Mouse (Mus musculus) ovary, postnatal 10 days (tissue): ENCODE data around the gene Gpr55.
"Not testable (repeated sequence)": the region's sequence is repeated elsewhere in the genome, so short reads cannot be mapped to it uniquely, and the experiment has no call there.

Source experiments
- DNase-seq: peaks from one replicate; pipeline ENCODE4 v3.0.0; 2022; ENCODE audit warnings: low spot score

Gene Gpr55

DNA sequence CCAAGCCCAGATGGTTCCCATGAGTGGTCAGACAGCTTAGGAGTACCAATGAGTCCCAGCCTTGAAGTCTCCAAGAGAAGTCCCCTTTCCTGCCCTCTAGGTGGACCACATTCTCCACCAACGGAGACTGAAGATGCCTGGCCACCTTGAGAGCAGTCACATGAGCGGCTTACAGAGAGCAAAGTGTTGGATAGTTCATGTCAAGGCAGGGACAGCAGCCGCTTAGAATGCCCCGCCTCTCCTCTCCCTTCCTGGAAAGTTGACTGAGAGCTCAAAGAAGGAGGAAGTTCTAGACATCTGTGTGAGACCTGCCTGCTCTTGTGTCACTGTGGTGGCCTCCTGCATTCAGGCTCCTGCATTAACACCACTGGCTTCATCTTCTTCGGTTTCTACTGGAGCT lies at the start of gene Gpr55:
Gene Gpr55, minus strand, starts transcription at position 135 of the 400 bp plus-strand sequence.
- DNase-seq: no peak

DNA sequence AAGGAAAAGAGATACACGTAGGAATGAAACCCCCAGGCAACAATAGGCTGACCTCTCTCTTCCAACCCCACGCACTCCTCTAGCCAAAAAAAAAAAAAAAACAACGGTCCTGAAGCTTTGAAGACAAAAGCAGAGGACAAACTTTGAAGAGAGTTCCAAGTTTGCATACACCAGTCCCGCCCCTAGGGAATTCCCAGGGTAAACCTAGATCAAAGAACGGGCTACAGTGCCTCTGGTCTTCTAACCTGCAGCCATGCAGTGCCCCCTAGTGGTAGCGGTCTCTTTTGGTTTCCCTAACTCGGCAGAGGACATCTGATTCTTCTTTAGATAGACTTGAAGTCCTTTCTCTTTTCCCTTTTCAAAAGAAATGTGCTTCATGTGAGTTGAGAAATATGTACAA lies 47.0 kb upstream of the Gpr55 start:
- DNase-seq: peak; percentile 78

DNA sequence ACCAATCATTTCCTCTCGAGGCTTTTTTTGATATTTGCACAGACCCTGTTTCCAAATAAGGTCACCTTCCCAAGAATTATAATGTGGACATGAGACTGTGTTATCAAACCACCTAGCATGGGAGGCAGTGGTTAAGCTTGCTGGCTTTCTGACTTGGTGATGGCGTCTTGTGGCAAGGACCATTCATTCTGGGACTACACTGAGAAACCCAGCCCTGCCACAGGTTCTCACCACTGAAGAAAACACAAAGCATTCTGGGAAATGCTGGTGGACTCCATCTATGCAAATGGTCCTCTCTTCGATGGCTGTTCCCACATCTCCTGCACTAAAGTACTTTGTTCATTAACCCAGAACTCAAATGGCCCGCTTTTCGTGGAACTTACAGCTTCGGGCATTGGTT lies 45.2 kb upstream of the Gpr55 start:
- DNase-seq: no peak

DNA sequence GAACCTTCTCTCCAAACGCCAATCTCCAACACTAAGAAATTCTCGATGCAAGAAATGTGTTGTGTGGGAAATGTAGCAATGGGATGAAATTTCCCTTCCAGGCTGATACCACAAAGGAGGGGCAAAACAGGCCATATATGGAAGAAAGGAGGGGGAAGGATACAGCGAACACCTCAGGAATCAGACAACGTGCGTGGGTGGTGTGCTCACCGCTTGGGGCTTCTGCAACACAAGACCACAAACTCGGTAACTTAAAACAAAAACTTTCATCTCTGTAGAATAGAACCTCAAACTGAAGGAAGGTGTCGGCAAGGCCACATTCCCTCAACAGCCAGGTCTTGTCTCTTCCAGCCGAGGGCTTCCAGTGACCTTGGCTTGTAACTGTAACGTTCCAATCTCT lies 44.7 kb upstream of the Gpr55 start:
- no peak for DNase-seq

DNA sequence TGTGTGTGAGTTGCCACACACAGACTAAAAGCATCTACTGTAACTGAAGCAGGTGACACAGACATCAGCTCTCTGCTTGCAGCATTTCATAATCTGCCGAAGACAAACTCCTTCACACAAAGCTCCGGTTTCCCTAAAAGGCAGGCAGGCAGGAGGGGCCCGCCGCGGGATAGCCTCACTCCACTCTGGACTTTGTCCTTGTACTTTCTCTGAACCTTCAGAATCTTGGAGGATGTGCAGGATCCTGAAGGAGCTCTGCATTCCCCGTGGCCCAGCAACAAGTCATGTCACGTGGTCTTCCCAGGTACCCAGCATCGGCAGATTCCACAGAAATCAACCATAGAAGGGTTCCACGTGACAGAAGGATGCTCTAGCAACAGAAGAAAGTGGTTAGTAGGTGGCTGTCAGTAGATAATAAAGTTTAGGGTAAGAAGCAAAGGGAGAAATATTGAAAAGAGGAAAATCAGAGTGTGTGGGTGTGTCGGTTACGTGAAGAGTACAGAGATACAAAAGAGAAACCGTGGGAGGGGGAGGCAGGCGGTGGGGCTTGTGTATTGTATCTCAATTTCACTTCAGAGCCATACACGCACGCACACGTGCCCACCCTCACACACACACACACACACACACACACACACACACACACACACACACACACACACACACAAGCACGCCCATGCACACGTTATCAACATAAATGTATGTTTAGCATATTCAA lies 39.2 kb upstream of the Gpr55 start:
- DNase-seq: no peak

DNA sequence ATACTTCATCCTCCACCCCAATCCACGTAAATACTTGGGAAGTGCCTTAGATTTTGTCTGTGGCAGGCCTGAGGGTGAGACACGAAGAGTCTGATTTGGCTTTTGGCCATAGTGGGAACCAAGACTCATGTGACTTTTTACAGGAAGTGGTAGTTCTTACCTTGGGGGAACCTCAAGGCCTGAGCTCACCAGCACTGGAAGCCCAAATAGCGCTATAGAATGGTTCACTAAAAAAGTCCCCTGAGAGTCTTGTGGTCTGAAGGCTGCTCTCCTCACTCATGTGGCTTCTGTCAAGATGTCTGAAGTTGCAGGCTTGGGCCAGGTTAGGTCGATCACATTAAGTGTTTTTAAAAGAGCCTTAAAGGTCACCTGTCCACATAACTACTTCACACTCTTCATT lies 37.2 kb upstream of the Gpr55 start:
- no peak for DNase-seq

DNA sequence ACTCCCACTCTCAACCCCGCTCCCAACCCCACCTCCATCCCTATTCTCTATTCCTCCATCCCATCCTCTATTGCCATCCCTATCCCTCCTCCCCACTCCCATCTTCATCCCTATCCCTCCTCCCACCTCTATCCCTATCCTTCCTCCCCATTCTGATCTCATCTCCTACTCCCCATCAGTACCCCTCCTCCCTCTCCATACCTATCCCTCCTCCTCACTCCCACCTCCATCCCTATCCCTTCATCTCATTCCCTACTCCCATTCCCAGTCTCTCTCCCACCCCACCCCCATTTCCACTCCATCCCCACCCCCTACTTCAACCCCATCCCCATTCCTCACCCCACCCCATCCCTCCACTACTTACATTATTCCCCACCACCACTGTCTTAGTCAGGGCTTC lies 36.4 kb upstream of the Gpr55 start:
- DNase-seq: no peak

DNA sequence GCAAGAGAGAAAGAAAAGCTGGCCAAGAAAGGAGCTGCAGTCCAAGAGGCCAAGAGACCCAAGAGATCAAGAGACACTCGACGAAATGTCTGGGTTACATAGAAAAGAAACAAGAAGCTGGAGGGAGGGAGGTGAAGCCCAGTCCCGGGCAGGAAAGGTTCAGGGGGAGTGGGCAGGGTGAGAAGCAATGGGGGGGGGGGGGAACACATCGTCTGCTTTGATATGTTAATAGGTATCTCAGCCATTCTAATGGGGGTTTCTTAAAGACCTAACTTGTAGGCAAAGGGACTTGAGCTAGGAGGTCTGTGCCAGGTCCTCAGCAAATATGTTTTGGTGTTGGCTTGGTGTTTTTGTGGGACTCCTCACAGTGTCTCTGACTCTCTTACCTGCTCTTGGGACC lies 32.7 kb upstream of the Gpr55 start:
- no peak for DNase-seq

DNA sequence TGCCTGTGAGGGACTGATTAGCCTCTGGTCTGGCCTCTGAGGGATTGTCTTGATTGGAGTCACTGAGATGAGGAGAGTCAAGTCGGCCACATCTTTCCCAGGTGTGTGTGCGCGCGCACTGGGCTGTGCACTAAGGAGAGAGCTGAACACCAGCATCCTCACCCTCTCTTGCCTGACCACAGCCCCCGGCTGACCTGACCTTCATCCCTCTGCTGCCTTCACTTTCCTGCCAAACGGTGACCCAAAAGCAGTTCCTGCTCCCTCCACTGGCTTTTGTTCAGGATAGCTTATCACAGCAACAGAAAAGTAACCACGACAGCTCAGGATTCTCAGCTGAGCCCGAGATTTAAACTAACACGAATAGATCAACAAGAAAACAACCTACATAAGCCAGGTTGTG lies 31.4 kb upstream of the Gpr55 start:
- DNase-seq: no peak

DNA sequence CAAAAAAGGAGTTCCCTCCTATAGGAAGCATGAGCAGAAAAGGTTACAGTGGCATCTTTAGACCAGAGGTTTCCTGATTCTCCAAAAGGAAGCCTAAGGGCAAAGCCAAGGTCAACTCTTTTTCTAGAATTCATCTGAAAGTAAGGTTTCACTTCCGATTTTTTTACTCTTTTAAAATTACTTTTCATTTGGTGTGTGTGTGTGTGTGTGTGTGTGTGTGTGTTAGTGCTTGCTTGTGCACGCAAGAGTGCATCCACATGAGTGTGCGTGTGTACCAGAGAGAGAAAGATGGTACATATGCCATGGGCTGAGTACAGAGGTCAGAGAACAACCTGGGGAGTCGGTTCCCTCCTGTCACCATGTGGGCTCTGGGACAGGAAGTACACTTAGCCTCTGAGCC lies 28.1 kb upstream of the Gpr55 start:
- DNase-seq: not testable (repeated sequence)

DNA sequence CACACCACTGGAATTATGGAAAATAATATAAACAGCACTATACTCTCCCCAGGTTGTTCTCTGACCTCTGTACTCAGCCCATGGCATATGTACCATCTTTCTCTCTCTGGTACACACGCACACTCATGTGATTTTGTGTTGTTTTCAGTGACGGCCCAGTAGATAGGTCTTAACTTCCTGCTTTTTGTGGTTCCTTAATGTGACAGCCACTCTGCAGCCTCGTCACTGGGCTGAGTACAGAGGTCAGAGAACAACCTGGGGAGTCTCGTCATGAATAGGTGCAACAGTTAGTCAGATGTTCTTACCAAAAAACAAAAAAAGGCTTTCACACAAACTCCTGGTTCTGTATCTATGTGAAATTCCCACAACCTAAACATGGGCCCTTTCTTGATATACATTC lies 27.5 kb upstream of the Gpr55 start:
- no peak for DNase-seq

DNA sequence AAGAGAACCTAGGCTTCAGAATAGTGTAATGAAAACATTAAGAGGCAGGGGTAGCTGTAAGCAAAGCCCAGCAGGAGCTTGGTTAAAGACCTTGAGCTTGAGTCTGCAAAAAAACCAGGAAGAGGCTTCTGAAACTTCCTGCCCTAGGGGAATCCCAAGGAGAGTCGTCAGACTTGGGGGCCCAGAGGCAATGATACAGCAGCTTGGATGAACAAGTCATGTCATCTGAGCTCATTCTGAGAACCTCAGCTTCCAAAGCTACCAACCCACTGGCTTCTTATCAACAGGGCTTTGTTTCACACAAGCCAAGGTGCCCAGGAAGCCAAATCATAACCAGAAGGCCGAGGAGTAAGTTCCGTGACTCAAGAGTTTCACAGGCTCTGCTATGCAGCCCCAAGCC lies 25.0 kb upstream of the Gpr55 start:
- DNase-seq: no peak

DNA sequence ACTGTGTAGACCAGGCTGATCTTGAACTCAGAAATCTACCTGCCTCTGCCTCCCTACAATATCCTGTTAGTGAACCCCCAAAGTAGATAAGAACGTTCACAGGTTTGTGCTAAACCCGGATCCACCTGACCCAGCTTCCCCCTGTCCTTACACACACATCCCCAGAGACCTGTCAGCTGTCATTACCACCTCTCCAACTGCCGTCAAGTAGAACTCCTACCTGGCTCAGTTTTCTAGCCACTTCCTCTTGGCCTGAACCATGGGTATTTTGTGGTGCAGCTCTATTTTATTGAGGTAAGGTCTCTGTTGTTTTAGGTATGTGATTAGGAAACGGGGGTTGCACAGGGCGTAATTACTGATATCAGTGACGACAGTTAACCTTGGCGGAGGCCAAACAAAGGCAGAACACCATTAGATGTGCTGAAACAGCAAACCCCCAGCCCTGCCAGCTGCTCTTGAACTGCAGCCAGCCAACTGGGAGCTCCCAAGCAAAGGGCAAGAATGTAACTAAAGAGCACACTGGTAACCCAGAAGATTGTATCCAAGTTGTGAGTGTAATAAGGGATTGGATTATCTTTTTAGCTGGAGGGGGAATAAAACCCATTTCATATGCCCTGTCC lies 21.0 kb upstream of the Gpr55 start:
- no peak for DNase-seq

DNA sequence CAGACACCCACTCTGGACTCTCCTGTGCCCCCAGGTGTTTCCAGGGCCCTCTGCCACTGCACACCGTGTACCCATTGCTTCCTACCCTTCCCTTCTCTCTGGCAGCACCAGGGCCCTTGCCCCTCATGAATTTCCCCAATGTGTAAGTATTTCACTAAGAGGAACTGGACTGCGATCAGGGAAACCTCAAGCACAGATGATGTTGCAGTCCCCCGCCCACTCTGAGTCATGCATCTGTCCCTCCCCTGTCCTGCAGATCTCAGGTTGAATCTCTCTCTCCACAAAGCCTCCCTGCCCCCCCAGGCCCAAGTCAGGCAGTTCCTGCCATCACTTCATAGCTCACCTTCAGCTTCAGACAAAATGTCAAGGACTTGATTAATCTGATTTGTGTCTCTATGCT lies 16.9 kb upstream of the Gpr55 start:
- DNase-seq: no peak

DNA sequence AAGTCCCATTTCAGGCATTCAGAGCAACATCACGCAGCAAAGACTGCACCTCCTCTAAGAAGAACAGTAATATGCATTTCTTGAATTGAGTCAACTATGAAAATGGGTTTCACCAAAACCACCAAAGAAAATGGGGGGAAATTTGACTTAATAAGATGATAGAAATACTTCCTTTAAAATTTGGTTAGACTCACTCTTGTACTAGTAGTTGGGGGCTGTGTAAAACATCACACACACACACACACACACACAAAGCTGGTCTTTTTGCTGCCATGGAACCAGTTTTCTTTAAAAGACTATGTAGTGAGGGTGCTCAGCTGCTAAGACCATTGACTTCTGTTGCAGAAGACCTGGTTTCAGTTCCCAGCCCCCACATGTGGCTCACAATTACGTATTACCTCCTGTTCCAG lies 12.7 kb upstream of the Gpr55 start:
- DNase-seq: no peak

DNA sequence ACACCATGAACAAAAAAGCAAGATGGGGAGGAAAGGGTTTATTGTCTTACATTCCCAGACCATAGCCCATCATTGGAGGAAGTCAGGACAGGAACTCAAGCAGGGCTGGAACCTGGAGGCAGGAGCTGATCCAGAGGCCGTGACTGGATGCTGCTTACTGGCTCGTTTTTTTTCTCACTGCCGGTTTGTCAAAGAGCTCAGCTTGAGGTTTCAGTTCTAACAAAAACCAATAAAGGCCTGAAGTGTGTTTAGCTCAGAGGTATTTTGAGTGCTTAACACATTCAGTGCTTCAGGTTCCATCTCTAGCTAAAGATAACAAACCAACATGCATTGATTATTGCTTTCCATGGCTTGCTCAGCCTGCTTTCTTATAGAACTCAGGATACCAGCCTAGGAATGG lies 11.5 kb upstream of the Gpr55 start:
- no peak for DNase-seq

DNA sequence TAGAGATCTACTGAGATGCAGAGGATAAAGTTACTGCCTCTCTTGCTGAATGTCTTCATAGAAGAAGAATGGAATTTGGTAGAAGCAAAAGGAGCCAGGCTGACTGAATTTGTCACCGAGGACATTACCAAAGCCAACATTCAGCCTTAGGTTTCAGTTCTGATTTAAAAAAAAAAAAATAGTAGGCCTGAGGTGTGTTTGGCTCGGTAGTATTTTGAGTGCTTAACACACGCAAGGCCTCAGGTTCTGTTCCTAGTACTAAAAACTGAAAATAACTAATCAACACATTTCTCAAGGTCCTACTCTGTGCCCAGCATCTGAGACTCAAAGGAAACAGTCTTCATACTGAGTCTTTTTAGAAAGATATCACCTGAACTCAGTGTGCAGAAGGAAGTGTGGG lies 10.3 kb upstream of the Gpr55 start:
- no peak for DNase-seq

DNA sequence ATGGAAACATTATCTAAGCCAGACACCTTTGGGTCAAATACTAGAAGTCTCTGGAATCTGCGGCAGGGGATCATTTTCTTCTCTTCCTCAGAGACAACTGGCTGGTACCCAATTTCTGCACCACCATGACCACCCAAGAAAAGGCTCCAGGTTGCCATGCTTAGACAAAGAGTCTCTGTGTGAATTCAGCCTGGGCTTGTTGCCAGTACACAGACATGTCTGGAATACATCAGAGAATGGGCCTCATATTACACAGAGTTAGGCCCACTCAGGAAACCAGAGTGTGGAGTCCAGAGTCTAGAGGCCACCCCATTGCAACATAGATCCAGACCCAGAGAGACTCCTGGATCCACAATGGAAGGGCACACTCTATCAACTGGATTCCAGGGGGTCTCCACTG lies 8.7 kb upstream of the Gpr55 start:
- DNase-seq: no peak

DNA sequence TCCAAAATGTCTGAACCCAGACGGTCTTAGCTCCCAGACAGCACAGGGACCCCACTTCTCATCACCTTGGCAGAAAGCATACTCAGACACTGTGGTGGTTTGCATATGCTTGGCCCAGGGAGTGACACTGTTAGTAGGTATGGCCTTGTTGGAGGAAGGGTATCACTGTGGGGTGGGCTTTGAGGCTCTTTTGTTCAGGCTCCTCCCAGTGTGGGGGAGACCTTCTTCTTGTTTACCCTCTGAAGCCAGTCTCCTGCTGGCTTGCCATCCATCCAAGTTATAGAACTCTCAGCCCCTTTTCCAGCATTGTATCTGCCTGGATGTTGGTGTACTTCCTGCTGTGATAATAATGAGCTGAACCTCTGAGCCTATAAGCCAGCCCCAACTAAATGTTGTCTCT lies 8.3 kb upstream of the Gpr55 start:
- DNase-seq: no peak

DNA sequence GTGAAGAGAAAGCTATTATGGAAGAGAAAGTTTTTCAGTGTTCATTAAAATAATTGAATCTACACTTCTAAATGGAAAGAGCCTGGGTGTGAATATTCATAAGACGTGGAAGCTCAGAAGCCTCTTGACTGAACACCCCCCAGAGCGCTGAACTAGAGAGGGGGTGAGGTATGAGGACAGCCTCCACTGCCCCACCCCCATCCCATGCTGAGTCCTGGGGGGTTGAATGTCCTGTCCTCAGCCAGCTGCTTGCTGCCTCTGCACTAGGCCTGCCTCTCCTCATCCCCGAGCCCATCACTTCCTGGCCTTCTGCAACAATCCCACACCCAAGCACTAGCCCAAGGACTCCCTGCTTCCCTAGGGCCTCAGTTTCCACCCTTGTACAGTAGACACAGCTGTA lies 5.0 kb upstream of the Gpr55 start:
- DNase-seq: no peak

DNA sequence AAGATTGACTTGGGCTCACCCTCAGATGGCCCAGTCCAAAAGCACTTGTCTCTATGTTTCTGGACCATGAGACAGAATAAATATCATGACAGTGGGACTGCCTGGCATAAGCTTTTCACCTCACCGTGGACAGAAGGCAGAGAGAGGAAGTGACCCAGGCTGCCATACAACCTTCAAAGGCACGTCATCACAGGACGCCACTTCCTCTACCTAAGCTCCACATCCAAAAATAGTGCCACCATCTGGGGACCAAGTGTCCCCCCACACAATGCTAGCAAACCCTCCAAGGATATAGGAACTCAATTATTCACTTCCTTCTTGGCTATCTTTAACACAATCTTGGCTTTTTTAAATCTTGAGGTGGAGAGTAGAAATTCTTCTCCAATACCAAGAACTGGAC lies 1.3 kb upstream of the Gpr55 start:
- no peak for DNase-seq

DNA sequence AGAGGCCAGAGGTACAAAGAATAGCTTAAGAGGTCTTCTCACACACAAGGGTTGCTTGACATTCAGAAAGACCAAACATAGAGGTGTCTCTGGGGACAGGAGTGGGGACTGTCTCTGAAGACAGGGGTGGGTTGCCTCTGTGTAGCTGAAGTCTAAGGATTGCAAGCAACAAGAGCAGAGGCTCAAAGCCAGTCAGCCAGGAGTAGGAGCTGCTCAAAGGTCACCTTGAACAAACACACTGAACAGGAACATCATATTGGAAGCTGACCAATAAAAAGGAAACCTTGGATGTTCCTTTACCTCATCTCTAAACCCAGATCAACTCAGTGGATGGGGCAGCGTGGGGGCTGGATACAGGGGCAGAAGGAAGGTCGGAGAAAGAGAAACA lies 924 bp downstream of the Gpr55 start:
- DNase-seq: no peak

DNA sequence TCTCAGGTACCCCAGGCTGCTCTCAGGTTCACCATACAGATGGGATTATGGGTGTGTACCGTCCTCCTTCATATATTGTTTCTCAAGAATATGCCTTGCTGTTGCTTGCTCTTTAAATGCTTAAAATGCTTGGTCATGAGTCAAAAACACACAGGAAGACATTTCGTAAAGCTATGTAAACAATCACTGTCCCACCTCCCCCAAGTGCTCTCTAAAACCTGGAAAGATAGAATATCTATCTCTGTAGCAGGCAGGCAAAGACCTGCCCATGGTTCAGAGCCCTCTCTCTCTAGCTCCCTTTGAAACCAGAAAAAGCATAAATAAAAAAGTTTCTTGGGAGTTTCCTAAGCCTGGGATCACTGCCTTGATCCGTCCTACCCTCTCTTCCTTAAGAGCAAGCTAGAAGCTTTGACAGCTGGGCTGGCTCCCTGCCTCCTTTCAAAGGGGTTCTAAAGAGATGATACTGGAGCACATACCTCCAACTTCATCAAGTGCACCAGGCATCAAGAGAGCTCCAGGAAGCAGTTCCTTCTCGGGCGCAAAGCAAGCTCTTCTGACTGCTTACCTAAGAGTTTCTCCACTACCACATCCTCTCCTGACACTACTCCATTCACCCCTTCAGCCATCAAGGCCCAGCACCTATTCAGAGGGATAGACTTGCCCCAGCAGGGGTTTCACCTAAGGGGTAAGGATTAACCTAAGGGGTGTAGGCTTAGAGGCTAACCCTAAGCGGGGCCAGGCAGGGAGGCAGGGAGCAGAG lies 1.5 kb downstream of the Gpr55 start:
- DNase-seq: no peak
